Mouse (Mus musculus): ENCODE measurements around the gene Cacng3.

GRCm38 (mm10) chr7:122622125-122622774, 48.0 kb upstream of the Cacng3 start:
- TF ChIP-seq CTCF (IDR thresholded peaks at IDR 0.05; ENCODE audit: control insufficient read depth, insufficient read depth, insufficient read length) (no peak), MAX (IDR thresholded peaks at IDR 0.05) (no peak), CEBPB (IDR thresholded peaks at IDR 0.05; ENCODE audit: low read depth) (no peak)

Measured in C2C12 (cell line).